Mouse (Mus musculus) gastrocnemius, adult 8-10 months (tissue): ENCODE measurements at regions not wholly inside any gene's neighbourhood (a gene's known extent, or its start where the extent isn't known, plus 50 kb on each side); places are given as distances from the start of the nearest gene placed in this dataset.
A peak's percentile ranks its signal among the peaks of the same experiment; 100 is the strongest.
"Not testable (repeated sequence)": the region's sequence is repeated elsewhere in the genome, so short reads cannot be mapped to it uniquely, and the experiment has no call there.

Experiments
- DNase-seq, 2 experiments: peaks; one replicate each; pipeline ENCODE4 v3.0.0; 2022; ENCODE audit warnings: low spot score in 2 of 2

DNA sequence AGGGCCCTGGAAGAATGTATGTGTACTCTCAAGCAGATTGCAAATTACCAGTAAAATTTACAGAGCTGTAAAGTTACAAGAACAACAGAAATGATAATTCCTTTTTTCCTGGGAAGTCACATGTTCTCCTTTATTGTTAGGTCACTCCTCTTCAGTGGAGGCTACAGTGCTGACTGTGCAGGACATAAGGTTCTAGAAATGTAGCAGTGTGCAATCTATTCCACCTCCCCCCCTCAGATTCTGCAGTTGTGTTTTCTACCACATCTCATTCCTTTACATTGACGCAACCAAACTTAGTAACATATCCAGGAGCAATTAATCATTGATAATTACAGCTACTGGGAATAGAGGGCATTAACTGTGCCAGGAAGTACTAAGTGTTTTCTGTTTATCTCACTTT is 385.3 kb upstream of the Tnc start:
- no peak for DNase-seq

DNA sequence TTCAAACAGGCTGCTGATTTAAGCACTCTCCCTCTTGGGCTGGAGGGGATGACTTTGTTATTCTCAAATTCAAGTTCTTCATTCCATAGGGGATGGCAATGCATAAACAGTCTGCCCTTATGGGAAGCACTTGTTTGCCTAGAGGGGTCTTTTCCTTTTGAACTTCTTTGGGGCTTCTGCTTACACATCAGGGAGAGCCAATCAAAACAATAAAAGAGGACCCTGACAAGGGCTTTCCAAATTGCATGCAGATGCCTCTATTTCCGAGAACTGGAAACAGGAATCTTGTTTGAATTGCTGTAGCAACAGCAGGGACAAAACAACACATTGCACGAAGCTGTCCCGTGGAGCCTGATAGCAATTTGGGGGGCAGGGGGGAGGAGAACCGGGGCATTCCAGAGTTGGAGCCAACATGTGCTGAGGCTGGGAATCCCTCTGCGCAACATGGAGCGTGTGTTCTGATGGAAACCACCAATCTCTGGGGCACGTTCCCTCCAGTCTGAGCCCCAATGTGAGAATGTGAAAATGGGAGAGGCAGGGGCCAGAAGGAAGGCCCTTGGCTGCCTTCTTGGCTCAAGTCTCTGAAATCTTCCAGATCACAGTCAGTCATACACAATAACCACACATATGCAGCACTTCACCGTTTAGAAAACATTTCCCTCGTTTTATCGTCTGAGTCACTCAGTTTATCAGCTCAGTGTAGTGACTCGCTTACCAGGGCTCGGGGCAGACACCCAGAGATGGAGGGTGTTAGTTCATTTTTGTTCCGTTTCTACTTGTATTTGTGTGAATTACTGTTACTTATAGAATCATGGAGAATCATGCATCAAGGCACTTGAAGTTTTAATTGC is 391.2 kb upstream of the Tnc start:
- DNase-seq: no peak

DNA sequence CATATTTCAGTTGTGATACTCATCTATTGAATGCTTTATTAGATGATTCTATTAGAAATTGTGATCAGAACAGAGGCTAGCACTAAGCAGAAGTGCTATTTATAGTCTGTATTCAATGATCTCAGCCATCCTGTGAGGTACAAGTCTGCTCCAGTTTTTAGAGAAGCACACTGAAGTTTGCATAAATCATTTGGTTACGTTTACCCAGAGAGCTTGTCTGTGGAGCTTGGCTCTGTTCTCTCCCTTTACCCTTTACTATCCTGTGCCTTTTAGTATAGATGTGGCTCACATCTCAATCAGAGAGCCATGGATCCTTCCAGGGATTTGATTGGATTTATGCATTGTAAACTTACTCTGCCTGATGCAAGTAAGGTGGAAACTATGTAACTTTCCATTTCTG is 404.6 kb upstream of the Tnc start:
- no peak for DNase-seq

DNA sequence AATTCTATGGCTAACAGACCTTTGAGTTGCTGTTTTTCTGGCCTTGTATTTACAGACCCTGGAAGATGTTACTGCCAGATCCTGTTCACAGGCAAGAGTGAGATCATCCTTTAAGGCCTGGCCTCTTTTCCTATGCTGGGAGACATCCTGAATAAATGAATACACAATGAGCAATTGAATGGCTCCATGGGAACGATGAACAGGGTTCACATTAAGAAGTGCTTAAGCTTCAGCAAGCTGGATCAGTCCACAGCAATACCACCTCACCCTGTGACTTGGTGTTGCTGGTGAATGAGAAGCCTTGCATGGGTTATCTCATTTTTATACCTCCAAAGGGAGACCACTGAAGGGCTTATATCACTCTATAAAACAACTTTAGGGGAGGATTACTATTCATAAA is 405.1 kb upstream of the Tnc start:
- no peak for DNase-seq

DNA sequence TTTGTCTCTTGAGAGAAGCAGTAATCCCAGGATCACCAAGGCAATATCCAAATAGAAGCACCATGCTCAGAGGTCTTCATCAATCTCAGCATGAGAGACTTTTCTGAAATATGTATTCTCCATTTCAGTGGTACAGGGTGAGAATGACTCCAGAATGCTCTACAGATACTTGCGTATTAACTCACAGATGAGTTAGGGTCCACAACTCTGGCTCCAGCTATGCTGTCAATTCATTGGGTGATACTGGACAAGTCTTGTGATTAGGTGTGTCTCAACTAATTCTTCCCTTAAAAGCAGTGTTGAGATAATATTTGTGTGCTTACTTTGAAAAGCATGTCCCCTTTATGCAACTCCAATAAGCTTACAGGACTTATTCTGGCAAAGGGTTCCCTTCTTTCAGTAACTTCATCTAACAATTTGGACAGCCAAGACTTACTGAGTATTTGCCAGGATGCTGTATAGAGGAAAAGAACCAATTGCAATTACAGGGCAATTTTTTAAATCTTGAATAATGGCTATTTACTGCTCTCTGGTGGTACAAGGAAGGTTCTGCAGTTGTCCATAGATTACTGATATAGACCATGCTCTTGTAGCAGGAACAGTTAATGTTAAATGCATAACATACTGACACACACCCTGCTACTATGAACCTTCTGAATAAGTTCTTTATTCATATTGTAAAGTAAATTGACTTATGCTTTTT is 445.6 kb upstream of the Tnc start:
- DNase-seq: no peak

DNA sequence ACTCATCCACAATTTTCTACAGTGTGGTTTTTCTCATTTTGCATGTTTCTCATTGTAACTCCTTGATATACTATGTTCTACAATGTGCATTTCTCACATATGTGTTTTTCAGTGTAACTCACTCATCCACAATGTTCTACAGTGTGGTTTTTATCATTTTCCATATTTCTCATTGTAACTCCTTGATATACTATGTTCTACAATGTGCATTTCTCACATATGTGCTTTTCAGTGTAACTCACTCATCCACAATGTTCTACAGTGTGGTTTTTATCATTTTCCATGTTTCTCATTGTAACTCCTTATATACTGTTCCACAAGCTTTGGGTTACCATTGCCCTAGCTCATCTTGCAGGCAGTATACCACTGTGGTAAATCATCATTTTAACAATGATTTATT is 450.9 kb upstream of the Tnc start:
- not testable (repeated sequence) for DNase-seq

DNA sequence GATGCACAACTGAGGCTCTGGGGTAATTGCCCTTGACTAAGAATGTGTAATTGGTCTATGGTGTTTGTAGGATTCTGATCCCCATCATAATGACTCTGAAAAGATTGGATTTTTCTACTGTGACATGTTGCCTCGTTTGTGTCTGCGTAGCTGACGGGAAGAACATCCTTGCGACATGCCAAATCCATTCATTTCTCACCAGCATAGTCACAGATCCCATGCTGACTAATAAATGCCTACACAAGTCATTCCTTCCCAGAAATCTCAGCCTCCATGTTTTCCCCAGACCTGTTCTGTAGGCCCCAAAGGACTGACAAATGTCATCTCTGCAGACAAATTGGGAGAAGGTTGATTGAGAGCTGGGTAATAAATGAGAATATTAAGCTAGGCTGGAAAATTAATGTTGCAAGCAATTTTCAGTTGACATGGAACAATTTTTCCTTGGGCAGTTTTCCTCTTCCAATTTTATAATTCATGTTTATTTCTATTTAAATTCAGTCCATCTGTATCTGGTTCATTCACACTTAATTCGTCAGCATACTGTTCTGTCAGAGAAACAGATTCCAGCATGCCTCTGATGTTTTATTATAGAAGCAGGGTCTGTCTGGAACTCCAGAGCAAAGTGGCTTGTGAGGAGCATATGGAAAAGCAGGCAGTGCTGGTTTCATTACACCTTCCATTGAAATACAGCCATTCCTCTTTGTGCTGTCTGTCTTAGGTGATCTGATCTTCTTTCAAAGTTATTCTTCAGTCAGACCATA is 454.0 kb upstream of the Tnc start:
- DNase-seq: no peak

DNA sequence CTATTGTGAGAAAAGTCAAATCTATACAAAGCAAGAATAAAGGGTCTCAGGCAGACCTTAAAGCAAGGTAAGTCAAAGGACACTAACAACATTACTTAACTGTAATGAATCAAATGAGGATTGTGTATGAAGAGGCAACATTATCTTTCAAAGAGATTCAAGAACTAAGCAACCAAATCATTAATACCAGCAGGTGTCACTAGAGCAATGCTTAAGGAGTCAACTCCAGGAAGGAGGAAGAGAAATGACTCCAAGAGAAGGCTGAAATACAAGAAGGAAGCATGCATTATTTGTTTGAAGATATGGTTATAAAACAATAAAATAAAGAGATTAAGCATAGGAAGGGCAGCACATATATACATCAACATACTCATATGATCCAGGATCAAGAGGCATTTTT is 475.1 kb upstream of the Tnc start:
- no peak for DNase-seq

DNA sequence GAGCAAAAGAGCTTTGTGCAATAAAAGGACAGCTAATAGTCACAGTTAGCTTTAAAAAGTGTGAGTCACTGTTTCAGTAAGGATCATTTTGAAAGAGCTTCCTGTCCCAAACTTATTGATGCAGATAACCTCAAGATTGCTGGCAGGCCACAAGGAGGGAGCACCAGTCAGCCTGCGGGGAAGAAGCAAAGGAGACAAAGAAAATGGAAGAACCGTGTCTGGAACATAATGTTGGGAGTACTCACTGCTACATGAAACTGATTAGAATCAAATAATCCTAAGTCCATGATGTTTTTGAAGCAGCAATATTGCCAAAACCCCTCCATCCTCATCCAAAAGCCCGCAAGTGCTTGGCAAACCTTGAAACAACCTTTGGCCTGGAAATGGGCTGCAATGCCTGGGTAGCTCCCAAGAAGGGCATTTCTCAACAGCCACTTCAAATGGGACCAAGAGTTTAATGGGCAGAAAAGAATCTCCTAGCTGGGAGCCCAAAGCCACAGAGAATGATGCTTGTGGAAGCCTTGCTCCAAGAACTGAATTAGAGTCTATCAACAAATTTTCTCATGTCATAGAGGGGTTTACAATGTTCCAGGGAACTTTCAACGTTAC is 481.0 kb upstream of the Tnc start:
- no peak for DNase-seq

DNA sequence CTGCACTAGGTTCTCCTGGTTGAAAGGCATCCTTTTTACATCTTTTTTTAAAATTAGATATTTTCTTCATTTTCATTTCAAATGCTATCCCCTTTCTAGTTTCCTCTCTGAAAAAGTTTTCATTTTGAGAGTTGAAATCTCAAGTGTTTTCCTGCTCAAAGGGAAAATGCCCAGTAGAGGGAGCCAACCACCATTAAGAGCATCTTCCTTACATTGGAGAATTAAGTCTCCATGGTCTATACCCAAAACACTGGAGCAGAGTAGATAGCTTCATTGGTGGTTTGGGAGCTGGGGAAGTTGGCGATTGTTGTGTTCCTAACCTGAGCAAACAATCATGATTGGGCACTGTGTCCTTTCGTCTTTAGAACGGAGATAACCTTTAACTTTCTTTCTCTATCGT is 483.8 kb upstream of the Tnc start:
- DNase-seq: no peak

DNA sequence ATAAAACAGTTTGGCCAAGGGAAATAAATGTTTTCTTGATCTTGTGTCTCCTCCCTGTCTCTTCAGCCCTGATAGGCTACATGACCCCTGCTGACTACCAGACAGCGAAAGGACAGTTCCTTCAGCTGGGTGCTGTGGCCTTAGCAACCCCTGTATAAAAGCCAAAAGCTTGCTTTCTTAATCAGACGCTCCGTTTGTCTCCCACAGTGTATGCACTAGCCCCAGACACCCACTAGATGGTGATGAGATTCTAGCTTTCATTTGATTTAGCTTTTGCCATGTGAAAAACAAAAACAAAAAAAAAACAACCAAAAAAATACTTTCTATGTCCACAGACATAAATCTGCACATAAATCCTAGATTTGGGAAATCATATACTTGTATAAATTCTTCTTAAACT is 486.2 kb upstream of the Tnc start:
- no peak for DNase-seq

DNA sequence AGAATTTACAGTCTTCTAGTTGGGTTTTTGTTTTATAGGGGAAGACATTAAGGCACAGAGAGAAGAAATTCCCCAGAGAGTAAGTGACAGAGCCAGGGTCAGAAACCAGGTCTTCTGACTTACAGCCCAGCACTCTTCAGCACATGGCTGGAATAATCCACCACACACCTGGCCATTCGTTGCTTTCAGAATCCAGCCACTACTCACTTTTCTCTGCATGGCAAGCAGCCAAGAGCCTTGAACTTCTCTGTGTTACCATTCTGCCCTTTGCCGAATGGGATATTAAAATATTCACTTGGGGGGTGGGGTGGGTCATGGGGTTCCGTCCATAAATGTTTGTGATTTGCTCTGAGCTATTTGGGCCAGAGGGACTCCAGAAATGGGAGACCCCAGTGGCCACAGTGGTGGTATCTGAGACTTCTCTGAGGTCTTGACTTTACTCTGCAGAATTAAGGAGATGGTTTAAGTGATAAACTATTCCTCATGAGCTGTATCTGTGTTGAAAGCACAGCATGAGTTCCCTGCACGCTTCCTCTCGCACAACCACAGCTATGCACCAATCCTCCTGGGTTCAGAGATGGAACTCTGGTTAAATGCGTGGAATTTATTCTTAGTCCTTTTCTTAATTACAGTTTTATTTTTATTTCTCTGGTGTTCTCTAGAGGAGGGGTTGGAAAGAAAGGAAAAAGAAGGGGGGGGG is 488.9 kb upstream of the Tnc start:
- no peak for DNase-seq

DNA sequence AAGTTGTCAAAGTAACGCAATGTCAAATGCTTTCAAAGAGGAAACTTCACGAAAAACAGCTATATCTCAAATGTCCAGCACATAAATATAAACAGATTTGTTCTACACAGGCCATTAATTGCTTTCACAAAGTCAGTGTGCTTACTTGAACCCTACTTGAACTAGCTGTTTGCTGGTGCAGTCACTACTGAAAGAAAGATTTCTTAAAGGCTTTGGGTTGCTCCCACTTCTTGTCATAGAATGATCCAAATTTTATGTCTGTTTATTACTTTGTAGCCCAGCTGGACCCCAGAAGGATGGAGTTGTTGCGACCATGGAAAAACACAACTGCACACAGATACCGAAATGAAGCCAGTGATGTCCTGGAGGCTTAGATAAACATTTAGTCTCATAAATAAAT is 491.2 kb upstream of the Tnc start:
- no peak for DNase-seq

DNA sequence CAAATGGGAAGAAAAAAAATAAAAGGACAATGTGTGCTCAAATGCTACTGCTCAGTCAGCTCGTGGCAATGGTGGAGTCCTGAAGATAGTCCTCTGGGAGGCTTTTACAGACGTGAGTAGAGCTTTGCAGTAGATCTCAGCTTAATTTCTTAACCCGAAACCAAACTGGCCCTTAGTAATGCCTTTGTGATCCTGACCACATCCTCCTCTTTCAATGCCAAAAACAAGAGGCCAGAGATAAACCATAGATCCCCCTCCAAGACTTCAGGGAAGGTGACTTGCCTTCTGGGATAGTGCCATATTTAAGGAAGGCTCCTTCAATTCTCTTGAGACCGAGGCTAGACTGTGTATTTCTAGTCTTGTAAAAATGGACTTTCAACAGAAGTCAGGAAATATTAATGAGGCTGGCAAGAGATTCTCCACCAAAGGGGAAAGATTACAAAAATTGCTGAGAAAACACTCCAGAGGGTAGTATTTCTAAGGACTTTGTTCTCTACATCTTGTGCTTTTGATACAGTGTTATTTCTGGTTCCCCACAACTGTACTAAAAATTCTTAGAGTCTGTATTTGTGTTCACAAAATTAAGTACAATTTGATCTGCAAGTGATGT is 497.9 kb upstream of the Tnc start:
- DNase-seq: no peak

DNA sequence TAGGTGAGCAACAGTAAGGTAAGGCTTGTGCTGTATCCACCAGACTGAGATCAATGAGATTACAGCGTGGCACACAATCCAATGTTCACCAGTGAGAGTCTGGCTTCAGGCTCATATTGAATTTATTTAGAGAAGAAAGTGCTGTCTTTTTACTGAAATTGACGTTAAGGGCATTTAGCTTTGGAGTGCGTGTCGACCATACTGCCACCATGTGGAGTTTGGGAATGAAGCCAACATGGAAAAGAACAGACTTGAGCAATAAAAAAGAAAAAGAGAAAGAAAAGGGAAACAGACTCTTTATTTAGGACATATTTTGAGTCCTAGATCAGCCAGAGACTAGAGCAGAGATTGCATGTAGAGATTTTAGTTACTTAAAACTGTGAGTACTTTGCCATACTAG is 499.6 kb upstream of the Tnc start:
- no peak for DNase-seq

DNA sequence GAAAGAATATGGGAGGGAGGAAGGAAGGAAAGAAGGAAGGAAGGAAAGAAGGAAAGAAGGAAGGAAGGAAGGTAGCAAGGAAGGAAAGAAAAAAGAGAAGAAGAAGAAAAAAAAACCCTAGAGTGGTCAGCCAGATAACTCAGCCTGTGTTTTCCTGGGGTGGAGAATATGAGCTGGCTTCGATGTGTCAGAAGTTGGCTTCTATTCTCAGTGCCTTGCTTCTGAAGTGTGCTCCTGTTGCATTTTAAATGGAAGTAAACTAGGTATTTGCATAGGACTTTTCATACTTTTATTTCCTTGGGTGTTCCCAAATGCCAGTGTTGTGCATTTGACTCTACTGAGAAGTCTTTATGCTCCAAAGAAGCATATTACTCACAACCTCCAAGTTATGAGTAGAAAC is 515.7 kb upstream of the Tnc start:
- no peak for DNase-seq

DNA sequence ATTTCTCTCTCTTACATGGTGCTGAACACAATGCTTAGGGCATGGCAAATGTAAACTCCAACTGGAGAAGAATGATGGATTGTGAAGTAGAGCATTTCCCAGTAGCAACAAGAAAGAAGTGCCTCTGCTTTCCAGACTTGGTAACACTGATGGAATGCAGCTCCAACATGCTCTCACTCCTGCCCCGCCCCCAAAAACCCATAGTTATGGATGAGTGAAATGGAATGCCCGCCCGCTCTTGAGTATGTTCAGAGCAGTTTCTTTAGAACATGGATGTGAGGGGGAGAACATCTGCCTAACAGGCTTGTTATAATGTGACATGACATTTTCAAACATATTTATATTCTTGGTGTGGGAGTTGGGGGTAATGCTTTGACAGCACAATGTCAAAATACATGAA is 517.2 kb upstream of the Tnc start:
- no peak for DNase-seq

DNA sequence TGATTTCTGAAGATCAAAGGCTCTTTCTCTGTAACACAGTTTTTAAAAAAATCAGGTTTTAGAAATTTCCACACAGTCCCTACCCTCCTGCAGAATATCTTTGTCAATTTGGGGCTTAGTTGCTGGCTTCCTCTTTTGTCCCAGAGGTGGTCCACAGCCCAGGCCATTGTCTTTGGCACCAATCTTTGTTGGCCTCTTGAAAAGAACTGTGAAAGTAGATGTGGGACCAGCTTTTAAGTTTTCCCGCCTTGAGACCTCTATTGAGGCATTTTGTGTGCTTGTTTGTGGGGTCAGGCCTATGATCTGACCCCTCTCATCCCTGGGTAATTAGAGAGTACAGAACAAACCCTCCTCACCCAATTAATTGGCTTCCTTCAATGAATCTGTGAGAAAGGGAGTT is 523.9 kb upstream of the Tnc start:
- no peak for DNase-seq

DNA sequence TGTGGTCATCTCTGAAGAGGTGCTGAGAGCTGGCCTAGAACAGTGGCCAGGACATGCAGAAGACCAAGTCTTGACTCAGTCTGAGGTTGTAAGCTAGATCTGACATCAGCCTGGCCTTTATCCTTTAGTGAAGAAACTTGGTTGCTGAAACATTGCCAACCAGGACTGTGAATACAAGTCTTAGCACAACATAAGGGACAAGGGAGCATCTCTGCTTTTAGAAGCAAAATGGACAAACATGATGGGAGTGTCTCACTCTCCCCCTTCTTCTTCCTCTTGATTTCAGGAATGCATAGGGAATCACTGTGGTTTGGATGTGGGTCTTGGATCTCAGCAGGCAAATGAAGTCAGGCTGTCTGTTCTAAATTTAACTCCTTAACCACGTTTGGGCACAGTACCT is 529.1 kb upstream of the Tnc start:
- DNase-seq: no peak

DNA sequence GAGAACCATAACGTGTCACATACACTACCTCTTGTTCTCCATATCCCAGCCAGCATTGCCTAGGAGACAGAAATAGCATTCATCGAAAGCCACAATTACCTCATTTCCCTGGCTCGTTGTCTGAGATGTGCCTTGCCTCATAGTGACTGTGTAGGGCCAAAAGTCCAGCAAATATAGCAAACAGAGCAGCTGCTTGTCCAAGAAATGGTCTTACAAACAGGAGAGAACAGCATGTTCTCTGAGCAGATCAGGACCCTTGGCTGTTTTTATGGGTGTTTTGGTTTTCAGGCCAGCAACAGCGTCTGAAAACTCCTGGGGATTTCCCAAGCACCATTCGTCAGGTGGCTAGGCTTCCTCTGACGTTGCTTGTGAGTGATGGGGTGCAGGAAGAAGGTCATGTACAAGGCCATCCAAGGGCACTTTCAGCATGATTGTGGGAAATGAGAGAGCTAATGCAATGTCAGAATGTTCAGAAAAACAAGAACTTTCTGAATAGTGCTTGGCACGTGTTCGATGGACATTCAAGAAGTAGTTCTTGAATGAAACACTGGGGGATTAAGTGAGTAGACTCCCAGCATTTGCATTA is 528.9 kb upstream of the Pappa start:
- DNase-seq: peak; percentile 3 to 21

DNA sequence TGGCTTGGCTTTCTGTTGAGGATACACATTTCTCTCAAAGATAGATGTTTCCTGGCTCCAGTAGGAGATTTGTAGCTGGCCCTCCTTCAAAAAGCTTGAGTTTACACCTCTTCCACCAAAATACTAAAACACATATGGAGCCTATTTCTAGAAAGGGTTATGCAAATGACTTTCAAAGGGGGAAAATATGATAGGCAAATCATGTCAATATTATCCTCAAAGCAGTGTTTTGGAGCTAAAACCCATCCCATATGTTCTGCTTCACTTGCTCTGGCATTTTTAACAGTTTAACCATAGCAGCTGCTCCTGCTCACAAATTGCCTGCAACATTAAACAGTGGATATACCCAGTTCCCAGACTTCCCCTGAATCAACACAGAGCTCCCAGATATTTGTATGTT is 525.5 kb upstream of the Pappa start:
- DNase-seq: no peak
